Comparison of ENCODE assay signal across 8 mouse cellular contexts in genomic region chr5:134550836-134551232, GRCm38 (mm10). TPM values are rescaled to one million over a fixed set of nuclear protein-coding genes. Genes with fewer than 3 reads are reported as not detected.
DNase-seq lines count a peak whose midpoint lies in the region; ATAC-seq and TF ChIP-seq lines count a peak whose summit lies in the region.

No protein-coding gene starts in this region.

- peak overlapping the region; percentile 80 for H3K4me3 ChIP-seq in left cerebral cortex, adult 2 months
- peak overlapping the region; percentile 94 for H3K4me3 ChIP-seq in hindbrain, embryonic 10.5 days

- intact Hi-C loops in left cerebral cortex, adult 2 months (cut with DNase I) = no loop called here

- WGBS in hindbrain, embryonic 10.5 days = 14% methylated on average over 6 of the region's 6 CpGs

- TF ChIP-seq CTCF in left cerebral cortex, adult 2 months (IDR thresholded peaks at IDR 0.05) = no peak

- peak; percentile 14 for ATAC-seq in megakaryocyte progenitor cell, adult 5-6 weeks (replicated peaks; ENCODE audit: poor library complexity)
- ATAC-seq in frontal cortex, adult (ENCODE audit: low TSS enrichment) = no peak

- peak overlapping the region; percentile 98 for H3K27ac ChIP-seq in left cerebral cortex, adult 2 months
- H3K27ac ChIP-seq in hindbrain, embryonic 10.5 days = peak overlapping the region; percentile 97

- H3K4me1 ChIP-seq in hindbrain, embryonic 10.5 days (replicated peaks) = peaks cover 62% of the 10 kb centered on the region

- H3K36me3 ChIP-seq in hindbrain, embryonic 10.5 days = peaks cover 10% of the 10 kb centered on the region

- no peaks in the 10 kb centered on the region for H3K9me3 ChIP-seq in hindbrain, embryonic 10.5 days

- H3K27me3 ChIP-seq in hindbrain, embryonic 10.5 days (ENCODE audit: insufficient read depth, poor library complexity, severe bottlenecking) = 0 out of 2 replicates have a peak, but pooled peaks cover 3% of the 10 kb centered on the region

- no peak for DNase-seq in left cerebral cortex, adult 2 months (ENCODE audit: extremely low spot score in 1 of 2, low spot score in 2 of 2)
- no peak for DNase-seq in left cerebral cortex, adult 8-10 months (ENCODE audit: low spot score in 2 of 2)
- peak; percentile 49 for DNase-seq in brain, adult 2 months (ENCODE audit: low read depth, low spot score)
- no peak for DNase-seq in hindbrain, embryonic 10.5 days (ENCODE audit: low spot score)
- no peak for DNase-seq in spleen, adult 12 weeks (ENCODE audit: low spot score)
- no peak for DNase-seq in gastrocnemius, adult 8-10 months (ENCODE audit: low spot score in 2 of 2)

RNA-seq across cellular contexts. Expression of gene Clip2, which starts 1.4 kb away (rescaled TPM):
- total RNA-seq in left cerebral cortex, adult 2 months (2021) = 100 to 1,000 TPM; 116 to 123 TPM
- total RNA-seq in left cerebral cortex, adult 8-10 months (2022) = 100 to 1,000 TPM in 2 of 4 experiments, 10 to 100 TPM in 2; 92.9 to 105 (median 99.9) TPM
- 6.0 and 8.1 TPM in 2 replicates for polyA plus RNA-seq in hindbrain, embryonic 10.5 days (2016; fragmentation: Nextera tagmentation; extraction: Ambion mirVana)
- total RNA-seq in megakaryocyte progenitor cell, adult 5-6 weeks (2015) = 2.1 and 2.2 TPM in 2 replicates
- total RNA-seq in megakaryocyte progenitor cell, adult 5-6 weeks (2017) = 4.0 and 17.6 TPM in 2 replicates
- total RNA-seq in gastrocnemius, adult 8-10 months (2022) = 1 to 10 TPM; 1.4 to 2.1 (median 1.9) TPM

RNA-seq across cellular contexts. Expression of gene Syna, which starts 9.1 kb away (rescaled TPM):
- total RNA-seq in left cerebral cortex, adult 2 months (2021) = under 1 TPM; 0.21 to 0.34 TPM
- under 1 TPM in 2 of 4 experiments, not detected in 2; 0.17 to 0.19 TPM for total RNA-seq in left cerebral cortex, adult 8-10 months (2022)
- 0.09 and 0.12 TPM in 2 replicates for polyA plus RNA-seq in hindbrain, embryonic 10.5 days (2016; fragmentation: Nextera tagmentation; extraction: Ambion mirVana)
- total RNA-seq in megakaryocyte progenitor cell, adult 5-6 weeks (2015) = not detected in 2 replicates
- total RNA-seq in megakaryocyte progenitor cell, adult 5-6 weeks (2017) = not detected in 2 replicates
- not detected for total RNA-seq in gastrocnemius, adult 8-10 months (2022)

RNA-seq across cellular contexts. Expression of gene Rfc2, which starts 30.3 kb away (rescaled TPM):
- 10 to 100 TPM; 60.0 to 64.2 TPM for total RNA-seq in left cerebral cortex, adult 2 months (2021)
- 10 to 100 TPM; 54.0 to 67.3 (median 60.3) TPM for total RNA-seq in left cerebral cortex, adult 8-10 months (2022)
- polyA plus RNA-seq in hindbrain, embryonic 10.5 days (2016; fragmentation: Nextera tagmentation; extraction: Ambion mirVana) = 366 and 403 TPM in 2 replicates
- 230 and 236 TPM in 2 replicates for total RNA-seq in megakaryocyte progenitor cell, adult 5-6 weeks (2015)
- total RNA-seq in megakaryocyte progenitor cell, adult 5-6 weeks (2017) = 145 and 166 TPM in 2 replicates
- 10 to 100 TPM; 16.0 to 23.8 (median 19.5) TPM for total RNA-seq in gastrocnemius, adult 8-10 months (2022)

Comparison
In these comparisons a context has a peak if more than half of its experiments do, and no peak if none do; other contexts are left out.
1. RNA of gene Clip2, which starts 1.4 kb away (total RNA-seq): 116 to 123 TPM in left cerebral cortex, adult 2 months and 92.9 to 105 TPM in left cerebral cortex, adult 8-10 months; 2.1 to 17.6 TPM in megakaryocyte progenitor cell, adult 5-6 weeks and 1.4 to 2.1 TPM in gastrocnemius, adult 8-10 months; every median in the first group is over 4 times any median in the second.